Mouse (Mus musculus): ENCODE results near the gene Elavl3.

The Elavl3 gene

GRCm38 (mm10) chr9:22002194-22003162 lies 49.3 kb downstream of the Elavl3 start, which contains the start of the genes Ccdc151 and Prkcsh:
TSS of gene Ccdc151 (minus strand) at chr9:22002634.
TSS of gene Prkcsh (plus strand) at chr9:22002806.
- peak; percentile 100 for DNase-seq

DNA sequence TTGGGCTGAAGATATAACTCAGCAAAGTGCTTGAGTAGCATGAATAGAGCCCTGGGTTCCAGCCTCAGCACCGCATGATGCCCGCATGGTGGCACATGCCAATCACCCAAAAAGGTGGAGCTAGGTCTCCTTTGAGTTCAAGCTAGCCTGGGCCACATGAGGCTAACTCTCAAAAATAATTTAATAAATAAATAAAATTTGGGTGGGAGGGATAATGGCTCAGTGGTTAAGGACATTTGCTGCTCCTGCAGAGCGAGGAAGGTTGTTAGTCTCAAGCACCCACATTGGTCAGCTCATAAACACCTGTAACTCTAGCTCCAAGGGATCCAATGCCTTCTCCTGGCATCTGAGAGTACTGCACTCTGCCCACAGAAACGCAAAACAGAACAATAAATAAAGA lies 50.2 kb downstream of the Elavl3 start:
- peak; percentile 54 for DNase-seq

GRCm38 (mm10) chr9:22000296-22000695 lies 51.5 kb downstream of the Elavl3 start:
- no peak for DNase-seq

GRCm38 (mm10) chr9:21996178-21996867 lies 55.5 kb downstream of the Elavl3 start:
- DNase-seq, result peak; percentile 28

- no peak for DNase-seq
Observed at GRCm38 (mm10) chr9:21992227-21992626, 59.6 kb downstream of the Elavl3 start.

GRCm38 (mm10) chr9:21989230-21990110 lies 62.4 kb downstream of the Elavl3 start, which contains the start of gene Rgl3:
TSS of gene Rgl3 (minus strand) at chr9:21989446.
- DNase-seq, result peak; percentile 81

DNA sequence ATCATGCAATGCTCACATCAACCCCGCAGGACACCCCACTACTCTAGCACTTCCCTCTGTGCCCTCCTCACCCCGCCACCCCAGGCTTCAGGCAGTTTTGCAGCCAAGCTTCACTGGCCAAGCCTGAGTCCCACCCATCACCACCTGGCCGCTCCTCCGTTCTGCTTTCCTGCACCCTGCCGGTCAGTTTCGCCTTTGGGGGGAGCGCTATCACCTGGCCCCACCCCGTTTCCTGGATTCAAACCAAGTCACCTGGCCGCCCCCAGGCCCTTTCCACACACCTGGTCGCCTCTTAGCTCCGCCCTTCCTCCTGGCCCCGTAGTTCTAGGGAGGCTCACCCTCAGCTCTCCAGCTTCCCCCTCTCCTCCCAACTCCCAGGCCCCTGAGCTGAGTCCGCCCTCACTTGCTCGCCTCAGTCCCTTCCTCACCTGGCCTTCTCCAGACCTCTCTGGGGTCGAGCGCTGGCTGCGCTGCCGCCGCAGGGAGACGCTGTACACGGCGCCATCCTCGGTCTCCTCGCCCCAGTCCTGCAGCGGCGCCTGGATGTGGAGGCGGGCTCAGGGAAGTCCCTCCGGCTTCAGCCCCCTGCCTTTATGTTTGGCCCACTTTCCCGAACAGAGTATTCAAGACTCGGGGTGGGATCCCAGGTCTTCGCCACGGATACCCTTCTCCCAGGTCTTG lies 63.3 kb downstream of the Elavl3 start:
- peak; percentile 80 for DNase-seq

GRCm38 (mm10) chr9:21987592-21988342 lies 64.1 kb downstream of the Elavl3 start:
- DNase-seq, result peak; percentile 79

GRCm38 (mm10) chr9:21983911-21984310 lies 67.9 kb downstream of the Elavl3 start:
- no peak for DNase-seq

DNA sequence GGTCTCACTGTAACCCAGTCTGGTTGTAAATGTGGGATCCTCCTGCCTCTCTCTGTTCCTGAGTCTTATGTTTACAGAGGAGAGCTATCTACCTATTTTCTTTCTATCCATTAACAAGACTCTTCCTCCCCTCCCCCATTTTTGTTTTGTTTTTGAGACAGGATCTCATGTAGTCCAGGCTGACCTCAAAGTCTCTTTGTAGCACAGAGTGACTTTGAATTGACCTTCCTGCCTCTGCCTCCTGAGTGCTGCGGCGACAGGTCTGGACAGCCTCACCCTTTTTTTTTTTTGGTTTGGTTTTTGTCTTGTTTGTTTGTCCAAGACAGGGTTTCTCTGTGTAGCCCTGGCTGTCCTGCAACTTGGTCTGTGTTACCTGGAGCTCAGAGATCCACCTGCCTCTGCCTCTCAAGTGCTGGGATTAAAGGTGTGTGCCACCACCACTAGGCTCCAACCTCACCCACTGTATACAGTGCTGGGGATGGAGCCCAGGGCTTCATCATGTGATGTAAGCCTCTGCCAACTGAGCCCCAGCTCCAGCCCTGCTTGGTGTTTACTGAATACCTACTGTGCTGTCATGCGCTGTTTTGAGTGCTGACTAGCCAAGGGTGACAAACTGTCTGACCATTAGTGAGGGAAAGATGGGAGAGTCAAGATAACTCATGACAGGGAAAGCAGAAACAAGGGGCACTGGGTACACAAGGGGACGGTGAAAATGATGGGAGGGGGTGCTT lies 73.3 kb downstream of the Elavl3 start:
- DNase-seq, result no peak

GRCm38 (mm10) chr9:21977972-21978371 lies 73.9 kb downstream of the Elavl3 start:
- no peak for DNase-seq

- no peak for DNase-seq
Observed at GRCm38 (mm10) chr9:21977331-21977730, 74.5 kb downstream of the Elavl3 start.

DNA sequence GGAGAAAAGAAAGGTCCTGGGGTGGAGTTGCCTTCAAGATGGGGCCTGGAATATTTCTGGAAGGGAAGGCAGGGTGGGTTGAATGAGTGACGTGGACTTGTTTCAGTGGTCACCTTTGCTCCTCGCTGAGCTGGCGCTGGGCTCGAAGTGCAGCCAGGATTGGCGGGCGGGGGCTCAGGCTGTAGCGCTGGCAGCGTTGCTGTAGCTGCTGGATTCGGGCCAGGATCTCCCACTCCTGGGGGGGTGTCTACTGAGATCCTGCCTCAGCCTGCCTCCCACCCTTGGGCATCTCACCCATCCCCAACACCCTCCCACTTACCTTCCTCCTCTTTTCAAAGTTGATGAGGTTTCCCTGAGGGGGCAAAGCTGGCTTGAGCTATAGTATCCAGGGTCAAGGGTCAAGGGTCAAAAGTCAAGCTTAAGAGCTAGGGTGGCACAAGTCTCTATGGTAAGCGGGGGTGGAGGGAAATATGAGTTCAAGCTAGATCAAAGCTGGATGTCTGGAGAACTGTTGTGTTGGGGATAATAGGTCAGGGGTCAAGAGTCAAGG lies 75.1 kb downstream of the Elavl3 start:
- no peak for DNase-seq

DNA sequence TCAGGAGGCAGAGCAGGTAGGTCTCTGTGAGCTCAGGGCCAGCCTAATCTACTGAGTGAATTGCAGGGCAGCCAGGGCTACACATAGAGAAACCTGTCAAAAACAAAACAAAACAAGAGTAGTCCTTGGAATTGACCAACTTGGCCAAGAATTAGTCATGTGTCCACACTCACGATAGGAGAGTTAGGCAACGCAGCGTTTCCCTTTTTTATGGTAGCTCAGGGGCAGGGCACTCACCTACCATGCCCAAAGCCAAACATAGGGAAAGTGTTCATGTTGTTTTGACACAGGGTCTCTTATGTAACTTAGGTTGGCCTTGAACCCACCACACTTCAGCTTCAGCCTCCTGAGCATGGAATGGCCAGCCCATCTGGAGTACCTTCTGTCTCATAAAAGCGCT lies 82.5 kb downstream of the Elavl3 start:
- DNase-seq, result no peak

DNA sequence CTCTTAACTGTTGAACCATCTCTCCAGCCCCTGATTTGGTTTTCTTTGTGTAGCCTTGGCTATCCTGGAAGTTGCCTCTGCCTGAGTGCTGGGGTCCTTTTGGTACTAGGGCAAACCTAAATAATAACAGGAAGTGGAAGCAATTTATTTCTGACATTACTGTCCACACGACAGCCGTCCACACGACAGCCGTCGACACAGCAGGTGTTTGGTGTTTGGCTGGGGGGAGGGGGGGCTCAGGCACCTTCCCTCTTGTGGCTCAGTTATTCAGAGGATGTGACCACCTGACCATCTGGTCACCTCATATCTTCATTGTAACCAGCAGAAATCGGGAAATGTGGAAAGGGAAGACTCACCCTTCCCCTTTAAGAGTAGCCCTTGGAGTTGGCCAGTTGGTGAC lies 82.9 kb downstream of the Elavl3 start:
- no peak for DNase-seq

Measured in cerebellum, adult 11-12 months (tissue).